Mouse (Mus musculus) layer of hippocampus, adult 2 months (tissue): ENCODE measurements at regions not wholly inside any gene's neighbourhood (a gene's known extent, or its start where the extent isn't known, plus 50 kb on each side); places are given as distances from the start of the nearest gene placed in this dataset.
"Not testable (repeated sequence)": the region's sequence is repeated elsewhere in the genome, so short reads cannot be mapped to it uniquely, and the experiment has no call there.

ENCODE experiments used
- DNase-seq, 2 experiments: peaks; one replicate each; pipeline ENCODE4 v3.0.0; 2022; ENCODE audit warnings: low spot score in 2 of 2
- H3K27ac ChIP-seq: fragments of 200-600 bp; 2 replicates; pipeline ENCODE4 v1.8.1; 2022
- H3K4me3 ChIP-seq: fragments of 200-600 bp; 2 replicates; pipeline ENCODE4 v1.8.1; 2022; ENCODE audit warnings: mild to moderate bottlenecking
- CTCF ChIP-seq: fragments of 200-600 bp; conservative IDR thresholded peaks from 2 replicates; pipeline ENCODE4 v1.8.1; 2022; ENCODE audit warnings: antibody characterized with exemption, mild to moderate bottlenecking, moderate library complexity

DNA sequence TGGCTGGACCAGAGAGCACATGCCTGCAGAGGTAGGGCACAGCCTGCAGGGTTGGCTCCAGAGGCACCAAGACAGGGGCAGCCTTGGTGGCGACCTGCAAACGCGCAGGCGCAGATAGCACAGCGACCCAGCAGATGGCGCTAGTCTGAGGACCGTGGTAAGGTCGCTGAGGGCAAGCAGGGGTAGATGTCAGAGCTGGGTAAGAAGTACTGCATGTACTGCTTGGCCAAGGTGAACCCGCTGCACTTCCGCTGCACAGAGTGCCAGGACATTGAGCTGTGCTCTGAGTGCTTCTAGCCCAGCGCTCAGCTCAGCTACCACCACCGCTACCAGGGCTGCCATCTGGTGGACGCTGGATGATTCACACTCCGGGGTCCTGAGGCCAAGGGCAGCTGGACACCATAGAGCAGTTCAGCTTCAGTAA lies 68.3 kb downstream of the Hsp90b1 start:
- TF ChIP-seq CTCF, result peak; percentile 85
- Histone ChIP-seq H3K4me3 (peak overlapping the region; percentile 46), H3K27ac (0 out of 2 replicates have a peak overlapping the region, but pooled peaks have one; percentile 59)
- DNase-seq, result peak; percentile 34 to 67

- H3K27ac ChIP-seq, DNase-seq: not testable (repeated sequence)
- peak overlapping the region; percentile 46 for H3K4me3 ChIP-seq
Observed at GRCm38 (mm10) chr10:86636515-86636914, 68.8 kb downstream of the Hsp90b1 start.

DNA sequence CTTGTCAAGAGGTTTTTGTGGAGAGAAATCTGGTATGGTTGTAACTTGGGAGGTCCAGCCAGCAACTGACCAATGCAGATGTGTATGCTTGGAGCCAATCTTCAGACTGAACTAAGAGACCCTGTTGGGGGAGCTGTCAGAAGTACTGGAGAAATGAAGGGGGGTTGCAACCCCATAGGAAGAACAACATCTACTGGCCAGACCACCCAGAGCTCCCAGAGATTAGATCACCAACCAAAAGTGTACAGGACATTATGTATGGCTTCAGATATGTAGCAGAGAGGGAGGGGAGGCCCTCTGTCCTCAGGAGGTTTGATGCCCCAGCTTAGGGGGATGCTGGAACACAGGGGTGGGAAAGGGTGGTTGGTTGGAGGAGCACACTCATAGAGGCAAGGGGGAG lies 78.6 kb downstream of the Hsp90b1 start:
- not testable (repeated sequence) for DNase-seq, H3K27ac ChIP-seq, H3K4me3 ChIP-seq

GRCm38 (mm10) chr10:86617958-86618664 lies 87.2 kb downstream of the Hsp90b1 start:
- not testable (repeated sequence) for H3K4me3 ChIP-seq, DNase-seq, H3K27ac ChIP-seq

DNA sequence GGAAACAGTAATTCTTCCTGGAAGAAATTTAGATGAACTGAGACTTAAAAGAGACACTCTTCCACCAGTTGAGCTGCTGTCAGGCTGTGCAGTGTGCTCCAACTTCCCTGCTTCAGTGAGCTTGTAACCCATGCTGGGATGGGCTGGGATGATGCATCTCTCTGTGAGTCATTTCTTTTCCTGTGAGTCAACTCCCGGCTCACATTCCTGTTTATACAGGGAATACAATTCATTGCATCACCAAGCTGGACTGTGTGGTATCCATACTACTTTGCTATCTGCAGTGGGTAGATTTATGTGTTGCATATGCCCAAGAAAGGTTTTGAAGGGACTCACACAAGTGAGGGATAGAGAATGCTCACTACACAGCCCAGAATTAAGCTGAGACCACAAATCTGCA lies 93.0 kb downstream of the Hsp90b1 start:
- H3K4me3 ChIP-seq, H3K27ac ChIP-seq, DNase-seq: not testable (repeated sequence)

- TF ChIP-seq CTCF, result peak; percentile 62
- H3K4me3 ChIP-seq, DNase-seq, H3K27ac ChIP-seq: not testable (repeated sequence)
Observed at GRCm38 (mm10) chr10:86610027-86610426, 95.3 kb downstream of the Hsp90b1 start.

- peak; percentile 34 for TF ChIP-seq CTCF
- not testable (repeated sequence) for H3K4me3 ChIP-seq, H3K27ac ChIP-seq, DNase-seq
Observed at GRCm38 (mm10) chr10:86600843-86601242, 102.1 kb upstream of the Syn3 start.

DNA sequence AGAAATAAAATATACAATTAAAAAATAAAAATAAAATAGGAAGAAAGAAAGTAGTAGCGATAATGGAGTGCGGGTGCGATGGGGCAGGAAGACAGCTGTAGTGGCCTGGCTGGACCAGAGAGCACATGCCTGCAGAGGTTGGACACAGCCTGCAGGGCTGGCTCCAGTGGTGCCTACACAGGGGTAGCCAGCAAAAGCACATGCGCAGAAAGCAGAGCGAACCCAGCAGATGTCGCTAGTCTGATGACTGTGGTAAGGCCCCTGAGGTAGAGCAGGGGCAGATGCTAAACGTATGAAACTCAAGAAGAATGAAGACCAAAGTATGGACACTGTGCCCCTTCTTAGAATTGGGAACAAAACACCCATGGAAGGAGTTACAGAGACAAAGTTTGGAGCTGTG lies 101.3 kb upstream of the Syn3 start:
- not testable (repeated sequence) for H3K4me3 ChIP-seq, DNase-seq, H3K27ac ChIP-seq
- TF ChIP-seq CTCF, result 0 out of 2 replicates have a peak, but pooled peaks have one; percentile 5

DNA sequence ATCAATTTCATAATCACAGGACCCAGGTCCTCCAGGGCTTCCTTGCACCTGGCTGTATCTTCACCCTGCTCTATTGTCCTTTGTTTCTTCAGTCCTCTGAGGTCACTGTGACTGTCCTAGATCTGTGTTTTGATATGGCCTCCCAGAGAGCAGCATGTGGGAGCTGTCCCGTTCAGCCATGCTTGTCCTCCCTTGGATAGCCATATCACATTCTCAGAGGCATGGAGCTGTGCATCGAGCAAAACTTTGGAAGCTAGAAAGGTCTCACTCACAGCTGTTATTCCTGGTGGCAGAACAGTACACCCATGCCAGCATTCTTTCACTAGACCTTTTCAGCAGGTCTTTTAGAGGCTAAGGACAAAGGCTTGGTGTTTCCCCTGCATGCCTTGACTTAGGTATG lies 91.5 kb upstream of the Syn3 start:
- not testable (repeated sequence) for H3K27ac ChIP-seq, H3K4me3 ChIP-seq, DNase-seq

DNA sequence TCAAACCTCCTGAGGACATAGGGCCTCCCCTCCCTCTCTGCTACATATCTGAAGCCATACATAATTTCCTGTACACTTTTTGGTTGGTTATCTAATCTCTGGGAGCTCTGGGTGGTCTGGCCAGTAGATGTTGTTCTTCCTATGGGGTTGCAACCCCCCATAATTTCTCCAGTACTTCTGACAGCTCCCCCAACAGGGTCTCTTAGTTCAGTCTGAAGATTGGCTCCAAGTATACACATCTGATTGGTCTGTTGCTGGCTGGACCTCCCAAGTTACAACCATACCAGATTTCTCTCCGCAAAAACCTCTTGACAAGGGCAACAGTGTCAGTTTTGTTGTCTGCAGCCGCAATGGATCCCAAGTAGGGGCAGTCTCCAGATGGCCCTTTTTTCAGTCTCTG lies 68.2 kb upstream of the Syn3 start:
- not testable (repeated sequence) for H3K27ac ChIP-seq, DNase-seq, H3K4me3 ChIP-seq

DNA sequence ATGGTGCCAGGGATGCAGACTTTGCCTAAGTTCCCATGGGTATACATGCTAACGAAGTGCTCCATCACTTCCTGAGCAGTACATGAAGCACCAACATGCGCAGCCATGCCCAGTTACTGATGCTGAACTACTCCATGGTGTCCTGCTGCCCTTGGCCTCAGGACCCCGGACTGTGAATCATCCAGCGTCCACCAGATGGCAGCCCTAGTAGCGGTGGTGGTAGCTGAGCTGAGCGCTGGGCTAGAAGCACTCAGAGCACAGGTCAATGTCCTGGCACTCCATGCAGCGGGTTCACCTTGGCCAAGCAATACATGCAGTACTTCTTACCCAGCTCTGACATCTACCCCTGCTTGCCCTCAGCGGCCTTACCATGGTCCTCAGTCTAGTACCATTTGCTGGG lies 57.1 kb upstream of the Syn3 start:
- Histone ChIP-seq H3K4me3 (no peak overlapping the region), H3K27ac (no peak overlapping the region)
- DNase-seq, result no peak
- TF ChIP-seq CTCF, result peak; percentile 28
